Mouse (Mus musculus): Measurements from ENCODE around the gene Sorbs1. TPM values are rescaled to one million over a fixed set of nuclear protein-coding genes. Genes with fewer than 3 reads are reported as not detected.

The Sorbs1 gene
- total and polyA plus RNA-seq, 3 experiments = 2.1 to 6.2 (median 3.6) TPM

- H3K79me2 ChIP-seq (replicated peaks; ENCODE audit: control insufficient read depth, extremely low read depth, insufficient read depth, poor library complexity, severe bottlenecking) = no peaks in the 10 kb centered on the region
- H3K9ac ChIP-seq (ENCODE audit: insufficient read depth, low read depth) = no peak overlapping the region
- in situ Hi-C loops (cut with MboI; ENCODE audit: low pct_ligation_motif_present, low pct_unique_long_range_greater_than_20kb, low sequenced_read_pairs) (no loop called here), dilution Hi-C loops (cut with MboI; ENCODE audit: extremely low pct_ligation_motif_present, extremely low pct_unique_long_range_greater_than_20kb, low sequenced_read_pairs) (no loop called here)
- no peak overlapping the region for H3K4me2 ChIP-seq (ENCODE audit: insufficient read depth, low read depth, poor library complexity, severe bottlenecking)
- no peaks in the 10 kb centered on the region for H3K4me1 ChIP-seq (ENCODE audit: control insufficient read depth in 1 of 2, insufficient read depth in 2 of 2)
- H3K36me3 ChIP-seq (replicated peaks in 1 of 2; ENCODE audit: control insufficient read depth in 1 of 2, insufficient read depth in 1 of 2, low read length in 1 of 2) = no peaks in the 10 kb centered on the region
- TF ChIP-seq CTCF (conservative IDR thresholded peaks at IDR 0.05 in 1 of 2, IDR thresholded peaks at IDR 0.05 in 1 of 2; ENCODE audit: low read depth in 2 of 2, low read length in 2 of 2) (no peak), HCFC1 (IDR thresholded peaks at IDR 0.05; ENCODE audit: low read depth, low read length) (no peak), MEF2A (IDR thresholded peaks at IDR 0.05; ENCODE audit: borderline replicate concordance, low read depth, low read length) (no peak), SIN3A (IDR thresholded peaks at IDR 0.05; ENCODE audit: low read length) (no peak), MAX (IDR thresholded peaks at IDR 0.05; ENCODE audit: low read length) (no peak), ZKSCAN1 (IDR thresholded peaks at IDR 0.05; ENCODE audit: borderline replicate concordance, low read depth, low read length) (no peak), CHD2 (IDR thresholded peaks at IDR 0.05; ENCODE audit: low read length) (no peak), ETS1 (conservative IDR thresholded peaks at IDR 0.05; ENCODE audit: low read depth, low read length) (no peak), MXI1 (IDR thresholded peaks at IDR 0.05; ENCODE audit: low read depth, low read length) (no peak), UBTF (IDR thresholded peaks at IDR 0.05; ENCODE audit: low read depth, low read length) (no peak), RCOR1 (conservative IDR thresholded peaks at IDR 0.05; ENCODE audit: low read depth, low read length) (no peak), NELFE (IDR thresholded peaks at IDR 0.05; ENCODE audit: low read depth, low read length) (no peak), JUND (conservative IDR thresholded peaks at IDR 0.05; ENCODE audit: low read depth, low read length) (no peak), POLR2A (IDR thresholded peaks at IDR 0.05; ENCODE audit: low read depth, low read length) (no peak), IRF4 (IDR thresholded peaks at IDR 0.05; ENCODE audit: low read depth, low read length) (no peak)
- no peaks in the 10 kb centered on the region for H3K9me3 ChIP-seq (replicated peaks; ENCODE audit: low read length)
- H3K27me3 ChIP-seq (replicated peaks) = no peaks in the 10 kb centered on the region
- DNase-seq (ENCODE audit: extremely low read depth) = no peak
- no peak overlapping the region for H3K27ac ChIP-seq (ENCODE audit: insufficient read depth, low read depth)
- no peak overlapping the region for H3K4me3 ChIP-seq (replicated peaks in 1 of 3; ENCODE audit: low read depth in 2 of 3, low read length in 2 of 3, poor library complexity in 1 of 3)
These were observed 51.1 kb downstream of the Sorbs1 start for GRCm38 (mm10) chr19:40462481-40462880.

DNA sequence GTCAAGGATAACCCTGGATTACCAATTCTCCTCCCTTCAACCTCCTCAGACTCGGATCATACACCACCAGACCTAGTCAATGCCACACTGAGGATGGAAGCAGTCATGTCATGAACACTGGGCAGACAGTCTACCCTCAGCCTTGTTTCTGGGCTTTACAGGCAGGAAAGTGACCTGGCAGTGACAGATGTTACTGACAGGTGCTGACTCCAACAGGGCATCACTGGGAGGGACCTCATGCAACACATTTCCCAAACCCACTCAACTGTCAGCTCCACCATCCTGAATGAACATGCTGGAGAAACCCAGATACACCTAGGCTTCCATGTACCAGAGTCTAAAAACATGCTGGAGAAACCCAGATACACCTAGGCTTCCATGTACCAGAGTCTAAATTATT lies 51.9 kb downstream of the Sorbs1 start:
- no peaks in the 10 kb centered on the region for H3K36me3 ChIP-seq (replicated peaks in 1 of 2; ENCODE audit: control insufficient read depth in 1 of 2, insufficient read depth in 1 of 2, low read length in 1 of 2)
- no peaks in the 10 kb centered on the region for H3K79me2 ChIP-seq (replicated peaks; ENCODE audit: control insufficient read depth, extremely low read depth, insufficient read depth, poor library complexity, severe bottlenecking)
- no peaks in the 10 kb centered on the region for H3K4me1 ChIP-seq (ENCODE audit: control insufficient read depth in 1 of 2, insufficient read depth in 2 of 2)
- dilution Hi-C loops (cut with MboI; ENCODE audit: extremely low pct_ligation_motif_present, extremely low pct_unique_long_range_greater_than_20kb, low sequenced_read_pairs) = no loop called here
- TF ChIP-seq CHD2 (IDR thresholded peaks at IDR 0.05; ENCODE audit: low read length) (no peak), KAT2A (IDR thresholded peaks at IDR 0.05; ENCODE audit: insufficient replicate concordance, low read length) (no peak), MYC (IDR thresholded peaks at IDR 0.05; ENCODE audit: low read depth, low read length) (no peak), MXI1 (IDR thresholded peaks at IDR 0.05; ENCODE audit: low read depth, low read length) (no peak), NELFE (IDR thresholded peaks at IDR 0.05; ENCODE audit: low read depth, low read length) (no peak), JUN (IDR thresholded peaks at IDR 0.05; ENCODE audit: insufficient read depth, low read depth, low read length) (no peak), MAFK (IDR thresholded peaks at IDR 0.05; ENCODE audit: insufficient replicate concordance, low read length) (no peak), POLR2A (IDR thresholded peaks at IDR 0.05; ENCODE audit: low read depth, low read length) (no peak), MEF2A (IDR thresholded peaks at IDR 0.05; ENCODE audit: borderline replicate concordance, low read depth, low read length) (no peak), POLR2AphosphoS2 (IDR thresholded peaks at IDR 0.05; ENCODE audit: low read depth, low read length) (no peak), TBP (conservative IDR thresholded peaks at IDR 0.05; ENCODE audit: low read depth, low read length) (no peak), MAX (IDR thresholded peaks at IDR 0.05; ENCODE audit: low read length) (no peak), E2F4 (IDR thresholded peaks at IDR 0.05; ENCODE audit: insufficient replicate concordance, low read depth, low read length) (no peak), GABPA (IDR thresholded peaks at IDR 0.05; ENCODE audit: insufficient replicate concordance, low read depth, low read length) (no peak), USF2 (conservative IDR thresholded peaks at IDR 0.05; ENCODE audit: low read depth, low read length) (no peak), USF1 (IDR thresholded peaks at IDR 0.05; ENCODE audit: low read depth, low read length) (no peak), SIN3A (IDR thresholded peaks at IDR 0.05; ENCODE audit: low read length) (no peak), ZMIZ1 (IDR thresholded peaks at IDR 0.05; ENCODE audit: low read depth, low read length) (no peak), UBTF (IDR thresholded peaks at IDR 0.05; ENCODE audit: low read depth, low read length) (no peak), BHLHE40 (IDR thresholded peaks at IDR 0.05; ENCODE audit: low read depth, low read length) (no peak)
- no peak overlapping the region for H3K9ac ChIP-seq (ENCODE audit: insufficient read depth, low read depth)
- no peak overlapping the region for H3K4me3 ChIP-seq (replicated peaks in 1 of 3; ENCODE audit: low read depth in 2 of 3, low read length in 2 of 3, poor library complexity in 1 of 3)
- no peaks in the 10 kb centered on the region for H3K27me3 ChIP-seq (replicated peaks)
- no peak for DNase-seq (ENCODE audit: extremely low read depth)
- H3K9me3 ChIP-seq (replicated peaks; ENCODE audit: low read length) = no peaks in the 10 kb centered on the region
- no peak overlapping the region for H3K4me2 ChIP-seq (ENCODE audit: insufficient read depth, low read depth, poor library complexity, severe bottlenecking)
- in situ Hi-C loops (cut with MboI; ENCODE audit: low pct_ligation_motif_present, low pct_unique_long_range_greater_than_20kb, low sequenced_read_pairs) = no loop called here
- H3K27ac ChIP-seq (ENCODE audit: insufficient read depth, low read depth) = no peak overlapping the region

All from CH12.LX (cell line).